Mouse (Mus musculus) spleen, adult 12 weeks (tissue): ENCODE measurements around the gene Olfr1270.
"Not testable (repeated sequence)": the region's sequence is repeated elsewhere in the genome, so short reads cannot be mapped to it uniquely, and the experiment has no call there.

Experiments
- DNase-seq: peaks from one replicate; pipeline ENCODE4 v3.0.0; 2022; ENCODE audit warnings: low spot score

Olfr1270 gene

GRCm38 (mm10) chr2:90152991-90153390 lies at the start of gene Olfr1270:
Gene Olfr1270 (minus strand): TSS chr2:90153091.
- DNase-seq, result no peak

- not testable (repeated sequence) for DNase-seq
Observed at GRCm38 (mm10) chr2:90199606-90200005, 46.7 kb upstream of the Olfr1270 start.

GRCm38 (mm10) chr2:90195285-90195684 lies 42.4 kb upstream of the Olfr1270 start:
- not testable (repeated sequence) for DNase-seq

- DNase-seq, result not testable (repeated sequence)
Observed at GRCm38 (mm10) chr2:90194750-90195149, 41.9 kb upstream of the Olfr1270 start.

GRCm38 (mm10) chr2:90187082-90187481 lies 34.2 kb upstream of the Olfr1270 start:
- DNase-seq, result not testable (repeated sequence)

- not testable (repeated sequence) for DNase-seq
Observed at GRCm38 (mm10) chr2:90186082-90186481, 33.2 kb upstream of the Olfr1270 start.

GRCm38 (mm10) chr2:90153916-90154315 lies 1.0 kb upstream of the Olfr1270 start:
- DNase-seq, result no peak

- no peak for DNase-seq
Observed at GRCm38 (mm10) chr2:90142196-90142595, 10.7 kb downstream of the Olfr1270 start, which contains the start of gene Olfr32. Gene Olfr32 (minus strand): TSS chr2:90142296.

GRCm38 (mm10) chr2:90121312-90121711 lies 31.6 kb downstream of the Olfr1270 start, which contains the start of gene Olfr1269:
Gene Olfr1269 (minus strand): TSS chr2:90121412.
- no peak for DNase-seq
